Mouse (Mus musculus) liver, postnatal 0 days (tissue): ENCODE results near the gene Ifna1. TPM values are rescaled to one million over a fixed set of nuclear protein-coding genes. Genes with fewer than 3 reads are reported as not detected.

ENCODE experiments used
- ATAC-seq: fragments of 200-750 bp; cut with Nextera tagmentation; 2 replicates; pipeline ENCODE4 v1.8.0; 2017; ENCODE audit warnings: mild to moderate bottlenecking, moderate library complexity
- DNase-seq: peaks from one replicate; pipeline ENCODE4 v3.0.0-alpha.2; 2016
- H3K27ac ChIP-seq: fragments of 300-500 bp; sonication (generic); 2 replicates; pipeline ENCODE4 v1.5.1; 2014; ENCODE audit warnings: antibody characterized with exemption, moderate library complexity, mild to moderate bottlenecking, low read depth
- H3K27me3 ChIP-seq: fragments of 300-500 bp; sonication (generic); 2 replicates; pipeline ENCODE4 v1.6.1; 2014; ENCODE audit warnings: low read length, control low read depth, mixed read lengths; ENCODE audit not compliant: insufficient read depth
- H3K36me3 ChIP-seq: fragments of 300-500 bp; sonication (generic); replicated peaks from 2 replicates; pipeline ENCODE4 v1.6.1; 2014; ENCODE audit warnings: mild to moderate bottlenecking, control low read depth, low read length, moderate library complexity, mixed read lengths; ENCODE audit not compliant: insufficient read depth
- H3K4me1 ChIP-seq: fragments of 300-500 bp; sonication (generic); 2 replicates; pipeline ENCODE4 v1.6.1; 2014; ENCODE audit warnings: antibody characterized with exemption, mild to moderate bottlenecking, control low read depth; ENCODE audit not compliant: insufficient read depth
- H3K4me2 ChIP-seq: fragments of 300-500 bp; sonication (generic); 2 replicates; pipeline ENCODE4 v1.6.1; 2014; ENCODE audit warnings: low read depth, mild to moderate bottlenecking, low read length, moderate library complexity, mixed read lengths
- H3K4me3 ChIP-seq: fragments of 300-500 bp; sonication (generic); 2 replicates; pipeline ENCODE4 v1.5.1; 2014; ENCODE audit warnings: low read depth, low read length
- H3K9ac ChIP-seq: fragments of 300-500 bp; sonication (generic); replicated peaks from 2 replicates; pipeline ENCODE4 v1.6.1; 2014; ENCODE audit warnings: mild to moderate bottlenecking, moderate library complexity
- H3K9me3 ChIP-seq: fragments of 300-500 bp; sonication (generic); 2 replicates; pipeline ENCODE4 v1.6.1; 2016; ENCODE audit warnings: mild to moderate bottlenecking, control low read depth, low read length, mixed read lengths
- CTCF ChIP-seq: sonication (generic); IDR thresholded peaks from 2 replicates; pipeline ENCODE4 v1.5.1; 2016; ENCODE audit warnings: antibody characterized with exemption, low read depth
- EP300 ChIP-seq: IDR thresholded peaks from 2 replicates; pipeline ENCODE4 v1.6.1; 2016; ENCODE audit warnings: antibody characterized with exemption, low read depth, mild to moderate bottlenecking
- WGBS: fragments of 180-500 bp; shearing (Covaris S2); extraction: QIAGEN DNeasy Blood & Tissue Kit; methylation state at CpG from one replicate; pipeline ENCODE4 v1.1.7; 2014; ENCODE audit not compliant: insufficient replicate concordance; 5-methylcytosine and 5-hydroxymethylcytosine counted together
- polyA plus RNA-seq: library from polyadenylated mRNA; unstranded; fragments of >200 nt; fragmentation: Nextera tagmentation; extraction: Ambion mirVana; gene quantifications from 2 replicates; pipeline ENCODE4 v1.2.1, GENCODE M21; 2015

Ifna1 gene
- polyA plus RNA-seq, 1 experiment from 2014 or later = not detected

DNA sequence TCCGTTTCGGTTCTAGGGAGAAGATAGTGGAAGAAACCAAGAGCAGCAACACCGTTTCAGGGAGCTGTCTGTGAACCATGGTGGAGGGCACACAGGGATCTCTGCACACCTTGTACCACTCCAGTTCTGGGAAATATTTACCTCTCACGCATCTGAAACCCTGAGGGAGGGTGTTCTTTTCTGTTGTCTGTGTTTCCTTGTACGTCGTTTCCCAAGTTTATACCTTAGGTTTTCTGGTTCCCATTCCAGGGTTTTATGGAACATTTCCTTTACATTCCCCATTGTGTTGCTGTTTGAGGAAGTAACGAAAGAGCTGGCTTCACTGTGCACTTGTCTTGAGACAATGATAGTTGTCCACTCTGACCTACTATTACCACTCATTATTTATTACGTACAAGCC lies 30.2 kb downstream of the Ifna1 start, which contains the start of gene Ifne:
TSS of gene Ifne (minus strand) at position 101 of the 400 bp plus-strand sequence.
- no peak within 1 kb of the TSS for H3K27ac ChIP-seq
- no peaks in the 10 kb centered on the region for H3K27me3 ChIP-seq
- peaks cover 7% of the 10 kb centered on the region; the same call in 1 of the 2 replicates for H3K4me1 ChIP-seq
- TF ChIP-seq EP300 = no peak
- TF ChIP-seq CTCF = no peak
- no peaks in the 10 kb centered on the region for H3K9me3 ChIP-seq
- no peak within 1 kb of the TSS for H3K4me3 ChIP-seq
- ATAC-seq = no peak
- no peak for DNase-seq
- H3K4me2 ChIP-seq = no peak within 1 kb of the TSS
- no peaks in the 10 kb centered on the region for H3K36me3 ChIP-seq
- WGBS = 72% methylated on average over 8 of the region's 8 CpGs
- no peak within 1 kb of the TSS for H3K9ac ChIP-seq

- no peaks in the 10 kb centered on the region for H3K4me1 ChIP-seq
- no peak for TF ChIP-seq CTCF
- TF ChIP-seq EP300 = no peak
- no peak for ATAC-seq
Observed at GRCm38 (mm10) chr4:88888236-88888635, 38.3 kb downstream of the Ifna1 start.

GRCm38 (mm10) chr4:88893201-88893754 lies 43.4 kb downstream of the Ifna1 start:
- H3K4me2 ChIP-seq = no peak overlapping the region
- H3K36me3 ChIP-seq = no peaks in the 10 kb centered on the region
- H3K9ac ChIP-seq = no peak overlapping the region
- H3K27me3 ChIP-seq = no peaks in the 10 kb centered on the region
- ATAC-seq (peak; percentile 73), DNase-seq (no peak)
- H3K4me3 ChIP-seq = no peak overlapping the region
- H3K4me1 ChIP-seq = no peaks in the 10 kb centered on the region
- no peak overlapping the region for H3K27ac ChIP-seq
- TF ChIP-seq EP300 = no peak
- no peak for TF ChIP-seq CTCF
- no peaks in the 10 kb centered on the region for H3K9me3 ChIP-seq

More at GRCm38 (mm10) chr4:88888236-88888635, 38.3 kb downstream of the Ifna1 start:
- Histone ChIP-seq H3K27ac (no peak overlapping the region), H3K4me2 (no peak overlapping the region), H3K4me3 (no peak overlapping the region), H3K36me3 (no peaks in the 10 kb centered on the region), H3K9ac (no peak overlapping the region), H3K9me3 (no peaks in the 10 kb centered on the region), H3K27me3 (no peaks in the 10 kb centered on the region)
- no peak for DNase-seq

Other genes with a start within 250 kb of the Ifna1 start
- not detected in 2 replicates for gene Ifna12, start 246.7 kb upstream of the Ifna1 start, polyA plus RNA-seq
- gene C87499, start 215.7 kb upstream of the Ifna1 start, polyA plus RNA-seq = not detected in 2 replicates
- gene Ifna13, start 205.6 kb upstream of the Ifna1 start, polyA plus RNA-seq = not detected in 2 replicates
- not detected in 2 replicates for gene Ifna16, start 173.2 kb upstream of the Ifna1 start, polyA plus RNA-seq
- not detected in 2 replicates for gene Ifna2, start 166.2 kb upstream of the Ifna1 start, polyA plus RNA-seq
- gene Ifnab, start 158.7 kb upstream of the Ifna1 start, polyA plus RNA-seq = not detected in 2 replicates
- gene Gm26566, start 128.3 kb upstream of the Ifna1 start, polyA plus RNA-seq = 0.15 and 0.22 TPM in 2 replicates
- gene Klhl9, start 127.6 kb upstream of the Ifna1 start, polyA plus RNA-seq = 18.6 and 20.1 TPM in 2 replicates
- gene Gm13271, start 95.2 kb upstream of the Ifna1 start, polyA plus RNA-seq = not detected in 2 replicates
- 0.13 TPM in 1 of 2 replicates, not detected in the other for gene Gm13283, start 90.0 kb upstream of the Ifna1 start, polyA plus RNA-seq
- not detected in 2 replicates for gene Gm13290, start 76.3 kb upstream of the Ifna1 start, polyA plus RNA-seq
- not detected in 2 replicates for gene Gm13289, start 73.2 kb upstream of the Ifna1 start, polyA plus RNA-seq
- not detected in 2 replicates for gene Gm13272, start 70.2 kb upstream of the Ifna1 start, polyA plus RNA-seq
- not detected in 2 replicates for gene Ifnz, start 68.0 kb upstream of the Ifna1 start, polyA plus RNA-seq
- gene Gm13276, start 64.4 kb upstream of the Ifna1 start, polyA plus RNA-seq = not detected in 2 replicates
- gene Gm13277, start 61.5 kb upstream of the Ifna1 start, polyA plus RNA-seq = not detected in 2 replicates
- not detected in 2 replicates for gene Gm13278, start 58.5 kb upstream of the Ifna1 start, polyA plus RNA-seq
- gene Gm13275, start 55.6 kb upstream of the Ifna1 start, polyA plus RNA-seq = not detected in 2 replicates
- gene Gm13279, start 52.7 kb upstream of the Ifna1 start, polyA plus RNA-seq = not detected in 2 replicates
- 0.17 and 0.25 TPM in 2 replicates for gene Gm13285, start 50.4 kb upstream of the Ifna1 start, polyA plus RNA-seq
- not detected in 2 replicates for gene Gm13287, start 46.8 kb upstream of the Ifna1 start, polyA plus RNA-seq
- not detected in 2 replicates for gene Gm13288, start 44.6 kb upstream of the Ifna1 start, polyA plus RNA-seq
- not detected in 2 replicates for gene Ifna7, start 33.9 kb upstream of the Ifna1 start, polyA plus RNA-seq
- gene Ifna11, start 30.1 kb upstream of the Ifna1 start, polyA plus RNA-seq = not detected in 2 replicates
- gene Ifna6, start 22.7 kb upstream of the Ifna1 start, polyA plus RNA-seq = not detected in 2 replicates
- not detected in 2 replicates for gene Ifna5, start 14.6 kb upstream of the Ifna1 start, polyA plus RNA-seq
- gene Ifna4, start 8.2 kb upstream of the Ifna1 start, polyA plus RNA-seq = not detected in 2 replicates
- gene Ifne, start 30.1 kb downstream of the Ifna1 start, polyA plus RNA-seq = not detected in 2 replicates